Mouse (Mus musculus): ENCODE results near the gene Fmo4.
"Not testable (repeated sequence)": the region's sequence is repeated elsewhere in the genome, so short reads cannot be mapped to it uniquely, and the experiment has no call there.

The Fmo4 gene

DNA sequence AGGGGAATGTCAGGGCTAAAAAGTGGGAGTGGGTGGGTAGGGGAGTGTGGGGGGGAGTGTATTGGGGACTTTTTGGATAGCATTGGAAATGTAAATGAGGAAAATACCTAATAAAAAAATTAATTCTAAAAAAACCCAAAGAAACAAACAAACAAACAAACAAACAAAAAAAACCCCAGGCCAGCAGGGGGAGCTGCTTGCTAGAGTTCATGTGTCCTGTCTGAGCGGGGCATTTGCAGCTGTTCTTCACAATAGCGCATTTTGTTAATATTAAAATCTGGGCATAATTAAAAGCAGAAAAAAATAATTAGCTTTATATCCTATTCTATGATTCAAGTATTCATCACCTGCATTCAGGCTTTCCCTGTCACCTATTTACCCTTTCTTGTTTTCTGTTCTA is 32.7 kb downstream of the Fmo4 start:
- not testable (repeated sequence) for H3K36me3 ChIP-seq (ENCODE audit: insufficient read depth, low read length); H3K4me1 ChIP-seq (replicated peaks; ENCODE audit: low read depth, low read length); H3K4me3 ChIP-seq (replicated peaks; ENCODE audit: low read length); H3K9me3 ChIP-seq (ENCODE audit: low read length); H3K27me3 ChIP-seq (ENCODE audit: insufficient read depth, low read length)
- TF ChIP-seq CTCF (conservative IDR thresholded peaks at IDR 0.05; ENCODE audit: low read length), result peak; percentile 24

DNA sequence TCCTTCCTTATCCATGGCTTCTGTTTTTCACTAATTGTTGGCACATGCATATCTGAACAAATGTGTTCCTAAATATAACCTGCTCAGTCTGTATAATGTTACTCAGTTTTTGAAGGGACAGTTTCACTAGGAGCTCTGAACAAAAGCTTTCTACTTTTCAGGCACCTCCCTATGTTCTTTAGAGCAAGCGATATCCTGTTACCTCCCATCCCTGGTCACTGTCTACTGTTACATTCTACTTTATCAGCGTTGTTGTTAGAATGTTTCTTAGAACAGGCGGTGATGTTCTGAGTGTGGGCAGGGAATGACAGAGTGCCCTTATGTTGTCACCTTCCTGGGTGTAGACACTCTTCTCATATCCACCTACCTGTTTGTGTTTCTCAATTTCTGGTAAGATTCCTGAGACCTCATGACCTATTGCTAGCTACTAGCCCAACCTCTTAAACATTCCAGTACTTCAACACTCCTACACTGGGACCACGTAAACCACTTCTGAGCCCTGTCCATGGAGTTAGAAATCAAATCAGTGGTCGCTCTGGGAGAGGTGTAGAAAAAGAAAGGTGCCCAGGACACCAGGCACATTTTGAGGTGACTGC is 35.7 kb downstream of the Fmo4 start:
- no peak for TF ChIP-seq POU5F1 (IDR thresholded peaks at IDR 0.05; ENCODE audit: borderline replicate concordance, low read length)
- no peak for TF ChIP-seq NANOG (IDR thresholded peaks at IDR 0.05; ENCODE audit: borderline replicate concordance, low read length)
- no peak for TF ChIP-seq CTCF (conservative IDR thresholded peaks at IDR 0.05; ENCODE audit: low read length)
- Histone ChIP-seq H3K36me3 (ENCODE audit: insufficient read depth, low read length) (no peaks in the 10 kb centered on the region), H3K4me1 (replicated peaks; ENCODE audit: low read depth, low read length) (no peaks in the 10 kb centered on the region), H3K27me3 (ENCODE audit: insufficient read depth, low read length) (no peaks in the 10 kb centered on the region), H3K9me3 (ENCODE audit: low read length) (no peaks in the 10 kb centered on the region), H3K4me3 (replicated peaks; ENCODE audit: low read length) (no peak overlapping the region)

DNA sequence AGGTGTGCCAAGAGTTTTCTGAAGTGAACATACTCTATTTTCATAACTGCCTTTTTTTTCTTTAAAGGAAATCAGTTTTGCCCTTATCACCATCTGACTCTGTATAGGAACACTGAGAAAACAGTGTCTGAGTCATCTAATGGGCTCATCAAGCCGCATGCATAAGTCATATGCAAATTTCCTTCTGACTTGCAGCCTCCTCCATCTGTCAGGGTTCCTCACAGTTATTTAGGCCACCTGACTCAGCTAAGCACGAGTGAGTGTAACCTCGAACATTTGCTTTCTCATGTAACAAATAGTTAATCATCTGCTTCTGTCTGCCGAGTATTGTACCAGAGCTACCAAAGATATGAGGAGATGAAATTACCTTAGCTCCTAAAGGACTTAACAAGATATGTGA is 40.1 kb downstream of the Fmo4 start:
- Histone ChIP-seq H3K4me1 (replicated peaks; ENCODE audit: low read depth, low read length) (no peaks in the 10 kb centered on the region), H3K4me3 (replicated peaks; ENCODE audit: low read length) (no peak overlapping the region), H3K9me3 (ENCODE audit: low read length) (no peaks in the 10 kb centered on the region), H3K27me3 (ENCODE audit: insufficient read depth, low read length) (no peaks in the 10 kb centered on the region), H3K36me3 (ENCODE audit: insufficient read depth, low read length) (no peaks in the 10 kb centered on the region)
- TF ChIP-seq POU5F1 (IDR thresholded peaks at IDR 0.05; ENCODE audit: borderline replicate concordance, low read length), result no peak
- no peak for TF ChIP-seq NANOG (IDR thresholded peaks at IDR 0.05; ENCODE audit: borderline replicate concordance, low read length)
- TF ChIP-seq CTCF (conservative IDR thresholded peaks at IDR 0.05; ENCODE audit: low read length), result no peak

DNA sequence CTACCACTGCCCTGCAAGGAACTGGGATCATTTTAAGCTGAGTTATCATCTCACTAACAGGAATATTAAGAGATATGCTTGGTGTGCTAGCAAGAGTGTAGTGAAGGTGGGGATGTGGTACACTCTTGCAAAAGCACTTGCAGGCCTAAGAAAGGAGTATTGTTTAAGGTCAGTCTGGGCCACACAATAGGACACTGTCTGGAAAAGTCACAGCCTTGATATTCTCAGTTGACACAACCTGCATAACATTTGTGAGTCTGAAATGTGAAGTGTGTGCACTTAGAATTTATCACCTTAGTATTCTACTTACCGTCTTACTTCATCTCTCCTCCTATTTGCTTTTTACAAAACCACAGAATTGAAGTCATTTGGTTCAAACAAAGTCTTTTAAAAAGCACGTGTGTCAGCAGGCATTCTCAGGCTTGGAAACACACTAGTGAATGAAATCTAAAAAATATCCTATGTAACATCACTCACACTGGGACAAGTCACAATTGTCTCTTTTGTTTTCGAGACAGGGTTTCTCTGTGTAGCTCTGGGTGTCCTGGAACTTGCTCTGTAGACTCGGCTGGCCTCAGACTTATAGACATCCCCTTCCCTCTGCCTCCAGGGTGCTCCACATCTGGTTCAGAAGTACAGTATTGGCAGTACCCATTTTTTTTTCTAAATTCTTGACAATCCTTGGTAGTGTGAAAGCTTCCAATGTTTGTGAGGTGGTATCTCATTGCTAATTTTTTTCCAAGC is 42.0 kb downstream of the Fmo4 start:
- TF ChIP-seq CTCF (conservative IDR thresholded peaks at IDR 0.05; ENCODE audit: low read length) (no peak), NANOG (IDR thresholded peaks at IDR 0.05; ENCODE audit: borderline replicate concordance, low read length) (no peak), POU5F1 (IDR thresholded peaks at IDR 0.05; ENCODE audit: borderline replicate concordance, low read length) (no peak)
- no peak overlapping the region for H3K4me3 ChIP-seq (replicated peaks; ENCODE audit: low read length)

DNA sequence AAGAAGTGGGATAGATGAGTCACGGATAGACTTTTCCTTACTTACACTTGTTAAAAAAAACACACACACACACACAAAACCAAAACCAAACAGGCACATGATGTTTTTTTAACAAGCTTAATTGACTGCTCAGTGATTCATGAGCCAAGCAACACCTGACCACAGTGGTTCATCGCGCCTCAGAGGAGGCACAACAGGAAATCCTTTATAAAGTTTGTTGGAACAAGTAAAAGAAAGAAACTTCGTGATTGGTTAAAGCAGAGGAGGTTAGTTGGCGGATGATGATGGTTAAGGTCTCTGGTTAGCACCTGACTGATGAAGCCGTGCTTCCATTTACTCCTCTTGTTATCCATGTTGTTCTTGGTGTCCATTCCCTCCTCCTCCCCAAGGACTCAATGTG is 61.8 kb downstream of the Fmo4 start:
- Histone ChIP-seq H3K27me3 (ENCODE audit: insufficient read depth, low read length) (peaks cover 2% of the 10 kb centered on the region; the same call in 1 of the 2 replicates), H3K4me1 (replicated peaks; ENCODE audit: low read depth, low read length) (no peaks in the 10 kb centered on the region), H3K4me3 (replicated peaks; ENCODE audit: low read length) (no peak overlapping the region), H3K36me3 (ENCODE audit: insufficient read depth, low read length) (no peaks in the 10 kb centered on the region), H3K9me3 (ENCODE audit: low read length) (no peaks in the 10 kb centered on the region)
- TF ChIP-seq POU5F1 (IDR thresholded peaks at IDR 0.05; ENCODE audit: borderline replicate concordance, low read length) (no peak), NANOG (IDR thresholded peaks at IDR 0.05; ENCODE audit: borderline replicate concordance, low read length) (no peak), CTCF (conservative IDR thresholded peaks at IDR 0.05; ENCODE audit: low read length) (no peak)

More for the DNA sequence above, 42.0 kb downstream of the Fmo4 start:
- H3K4me1 ChIP-seq (replicated peaks; ENCODE audit: low read depth, low read length), result no peaks in the 10 kb centered on the region
- no peaks in the 10 kb centered on the region for H3K36me3 ChIP-seq (ENCODE audit: insufficient read depth, low read length)
- H3K27me3 ChIP-seq (ENCODE audit: insufficient read depth, low read length), result no peaks in the 10 kb centered on the region
- no peaks in the 10 kb centered on the region for H3K9me3 ChIP-seq (ENCODE audit: low read length)

DNA sequence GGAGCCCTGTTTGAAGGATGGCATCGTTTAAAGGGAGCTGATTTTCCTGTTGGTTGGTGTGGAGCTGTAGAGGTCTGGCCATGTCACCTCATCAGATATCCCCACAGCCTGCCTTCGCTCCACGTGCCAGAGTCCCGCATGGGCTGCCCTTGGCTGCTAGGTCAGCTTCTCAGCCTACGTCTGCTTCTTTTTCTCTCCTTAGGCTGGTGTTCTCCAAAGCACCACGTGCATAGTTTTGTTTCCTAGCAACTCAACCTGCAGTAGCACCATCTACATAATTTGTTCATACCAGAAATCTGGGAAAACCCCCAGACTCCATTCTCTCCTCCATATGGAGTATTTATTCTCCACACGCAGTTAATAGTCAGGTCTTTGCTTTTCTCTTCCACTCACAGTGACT is 64.2 kb downstream of the Fmo4 start:
- Histone ChIP-seq H3K27me3 (ENCODE audit: insufficient read depth, low read length) (peaks cover 2% of the 10 kb centered on the region; the same call in 1 of the 2 replicates), H3K36me3 (ENCODE audit: insufficient read depth, low read length) (no peaks in the 10 kb centered on the region), H3K4me3 (replicated peaks; ENCODE audit: low read length) (no peak overlapping the region), H3K9me3 (ENCODE audit: low read length) (no peaks in the 10 kb centered on the region), H3K4me1 (replicated peaks; ENCODE audit: low read depth, low read length) (no peaks in the 10 kb centered on the region)
- TF ChIP-seq CTCF (conservative IDR thresholded peaks at IDR 0.05; ENCODE audit: low read length), result no peak
- no peak for TF ChIP-seq NANOG (IDR thresholded peaks at IDR 0.05; ENCODE audit: borderline replicate concordance, low read length)
- TF ChIP-seq POU5F1 (IDR thresholded peaks at IDR 0.05; ENCODE audit: borderline replicate concordance, low read length), result no peak

DNA sequence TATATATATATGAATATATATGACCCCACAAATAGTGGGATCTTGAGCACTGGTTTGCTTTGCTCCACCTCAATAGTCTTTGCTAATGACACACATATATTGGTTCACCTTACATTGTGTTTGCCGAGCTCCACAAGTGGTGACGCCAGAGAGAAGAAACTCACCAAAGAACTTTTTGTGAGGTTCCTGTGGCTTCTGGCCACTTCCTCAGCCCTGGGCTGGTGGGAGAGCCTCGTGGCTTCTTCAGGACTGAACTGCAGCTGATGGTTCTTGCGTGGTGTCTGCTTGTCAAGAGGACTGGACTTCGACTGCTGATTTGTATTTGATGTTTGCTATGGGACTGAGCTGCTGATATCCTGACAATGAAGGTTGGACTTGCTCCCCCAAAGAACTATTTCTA is 65.0 kb downstream of the Fmo4 start:
- TF ChIP-seq CTCF (conservative IDR thresholded peaks at IDR 0.05; ENCODE audit: low read length) (no peak), POU5F1 (IDR thresholded peaks at IDR 0.05; ENCODE audit: borderline replicate concordance, low read length) (no peak), NANOG (IDR thresholded peaks at IDR 0.05; ENCODE audit: borderline replicate concordance, low read length) (no peak)
- Histone ChIP-seq H3K27me3 (ENCODE audit: insufficient read depth, low read length) (peaks cover 4% of the 10 kb centered on the region; the same call in 1 of the 2 replicates), H3K9me3 (ENCODE audit: low read length) (no peaks in the 10 kb centered on the region), H3K36me3 (ENCODE audit: insufficient read depth, low read length) (no peaks in the 10 kb centered on the region), H3K4me3 (replicated peaks; ENCODE audit: low read length) (no peak overlapping the region), H3K4me1 (replicated peaks; ENCODE audit: low read depth, low read length) (no peaks in the 10 kb centered on the region)

Data from E14TG2a.4 (cell line).